Comparison of ENCODE assay signal across 8 mouse cellular contexts in genomic region chr16:52449889-52450244, GRCm38 (mm10). TPM values are rescaled to one million over a fixed set of nuclear protein-coding genes. Genes with fewer than 3 reads are reported as not detected.
A peak's percentile ranks its signal among the peaks of the same experiment; 100 is the strongest.
DNase-seq lines count a peak whose midpoint lies in the region; ATAC-seq and TF ChIP-seq lines count a peak whose summit lies in the region.

No protein-coding gene starts in this region.

- no peaks in the 10 kb centered on the region for H3K36me3 ChIP-seq in liver, embryonic 15.5 days (replicated peaks)
- H3K36me3 ChIP-seq in stomach, postnatal 0 days (ENCODE audit: control insufficient read depth, insufficient read depth, low read length), result no peaks in the 10 kb centered on the region

- H3K27me3 ChIP-seq in liver, embryonic 15.5 days, result peaks cover 50% of the 10 kb centered on the region
- H3K27me3 ChIP-seq in stomach, postnatal 0 days (ENCODE audit: control insufficient read depth, insufficient read depth, low read length), result no peaks in the 10 kb centered on the region

- ATAC-seq in CD4-positive, CD25-positive, alpha-beta regulatory T cell, adult 4 months, result no peak
- no peak for ATAC-seq in liver, embryonic 15.5 days (ENCODE audit: insufficient read depth)
- no peak for ATAC-seq in stomach, postnatal 0 days (ENCODE audit: low FRiP score, low TSS enrichment)

- H3K9ac ChIP-seq in liver, embryonic 15.5 days, result no peak overlapping the region
- H3K9ac ChIP-seq in stomach, postnatal 0 days (ENCODE audit: low read length), result peak overlapping the region; percentile 53; the same call in 1 of the 2 replicates

- H3K4me2 ChIP-seq in liver, embryonic 15.5 days, result peak overlapping the region; percentile 63
- H3K4me2 ChIP-seq in stomach, postnatal 0 days (replicated peaks; ENCODE audit: low read depth), result peak overlapping the region; percentile 80

- peak overlapping the region; percentile 59 for H3K4me3 ChIP-seq in liver, embryonic 15.5 days (replicated peaks)
- peak overlapping the region; percentile 72 for H3K4me3 ChIP-seq in stomach, postnatal 0 days (ENCODE audit: low read depth, low read length)

- peak; percentile 56 for TF ChIP-seq CTCF in stomach, postnatal 0 days (IDR thresholded peaks at IDR 0.05; ENCODE audit: low read depth)

- peaks cover 4% of the 10 kb centered on the region; the same call in 1 of the 2 replicates for H3K4me1 ChIP-seq in liver, embryonic 15.5 days (replicated peaks)
- H3K4me1 ChIP-seq in stomach, postnatal 0 days (replicated peaks; ENCODE audit: control insufficient read depth, insufficient read depth), result no peaks in the 10 kb centered on the region

- WGBS in liver, embryonic 15.5 days (ENCODE audit: insufficient replicate concordance), result 18% methylated on average over 3 of the region's 3 CpGs
- 13% methylated on average over 3 of the region's 3 CpGs for WGBS in stomach, postnatal 0 days

- no peak overlapping the region for H3K27ac ChIP-seq in liver, embryonic 15.5 days (replicated peaks)
- peak overlapping the region; percentile 81 for H3K27ac ChIP-seq in stomach, postnatal 0 days (replicated peaks)

- TF ChIP-seq EP300 in stomach, postnatal 0 days (optimal IDR thresholded peaks at IDR 0.05), result no peak

- no peaks in the 10 kb centered on the region for H3K9me3 ChIP-seq in liver, embryonic 15.5 days (replicated peaks)
- H3K9me3 ChIP-seq in stomach, postnatal 0 days (ENCODE audit: control insufficient read depth, low read length), result no peaks in the 10 kb centered on the region

- peak; percentile 37 for DNase-seq in CD4-positive, CD25-positive, alpha-beta regulatory T cell, adult 2 months (ENCODE audit: low read depth, low spot score)
- peak; percentile 43 for DNase-seq in retina, postnatal 1 day
- no peak for DNase-seq in retina, embryonic 14.5 days (ENCODE audit: low spot score)
- DNase-seq in stomach, postnatal 0 days (ENCODE audit: low spot score), result peak; percentile 16
- no peak for DNase-seq in testis, postnatal 14 days (ENCODE audit: low spot score)
- DNase-seq in spleen, postnatal 14 days (ENCODE audit: low spot score in 2 of 2), result no peak

RNA-seq across cellular contexts. Expression of gene Alcam, which starts 4.0 kb away (rescaled TPM):
- 1 to 10 TPM; 3.6 to 8.8 TPM for polyA plus RNA-seq in CD4-positive, CD25-positive, alpha-beta regulatory T cell, adult 4 months (2017; shearing (Covaris generic))
- 6.5 and 6.8 TPM in 2 replicates for polyA plus RNA-seq in liver, embryonic 15.5 days (2015; fragmentation: Nextera tagmentation; extraction: Ambion mirVana)
- 19.7 and 20.4 TPM in 2 replicates for polyA plus RNA-seq in stomach, postnatal 0 days (2015; fragmentation: Nextera tagmentation; extraction: Ambion mirVana)

Comparison
In these comparisons a context has a peak if more than half of its experiments do, and no peak if none do; other contexts are left out.
1. DNase-seq: peak in CD4-positive, CD25-positive, alpha-beta regulatory T cell, adult 2 months (single experiment), retina, postnatal 1 day (single experiment) and stomach, postnatal 0 days (single experiment); none in retina, embryonic 14.5 days (single experiment), testis, postnatal 14 days (single experiment) and spleen, postnatal 14 days (0 of 2).